Mouse (Mus musculus) neural tube, embryonic 13.5 days (tissue): ENCODE results near the gene Atp8a1. TPM values are rescaled to one million over a fixed set of nuclear protein-coding genes. Genes with fewer than 3 reads are reported as not detected.
A peak's percentile ranks its signal among the peaks of the same experiment; 100 is the strongest.

Experiments used
- ATAC-seq: fragments of 200-750 bp; cut with Nextera tagmentation; 2 replicates; pipeline ENCODE4 v1.8.0; 2017; ENCODE audit warnings: low read depth, mild to moderate bottlenecking, moderate TSS enrichment, moderate library complexity
- H3K27ac ChIP-seq: fragments of 300-500 bp; sonication (generic); replicated peaks from 2 replicates; pipeline ENCODE4 v1.5.1; 2015; ENCODE audit warnings: moderate library complexity, mild to moderate bottlenecking, inconsistent platforms
- H3K27me3 ChIP-seq: fragments of 300-500 bp; sonication (generic); 2 replicates; pipeline ENCODE4 v1.6.1; 2015; ENCODE audit warnings: mild to moderate bottlenecking, inconsistent platforms
- H3K36me3 ChIP-seq: fragments of 300-500 bp; sonication (generic); 2 replicates; pipeline ENCODE4 v1.6.1; 2015; ENCODE audit warnings: mild to moderate bottlenecking, inconsistent platforms
- H3K4me1 ChIP-seq: fragments of 300-500 bp; sonication (generic); replicated peaks from 2 replicates; pipeline ENCODE4 v1.6.1; 2015; ENCODE audit warnings: inconsistent platforms
- H3K4me2 ChIP-seq: fragments of 300-500 bp; sonication (generic); 2 replicates; pipeline ENCODE4 v1.6.1; 2015; ENCODE audit warnings: inconsistent platforms, mild to moderate bottlenecking, moderate library complexity
- H3K4me3 ChIP-seq: fragments of 300-500 bp; sonication (generic); 2 replicates; pipeline ENCODE4 v1.5.1; 2015; ENCODE audit warnings: mild to moderate bottlenecking, inconsistent platforms
- H3K9ac ChIP-seq: fragments of 300-500 bp; sonication (generic); 2 replicates; pipeline ENCODE4 v1.6.1; 2015; ENCODE audit warnings: moderate library complexity, mild to moderate bottlenecking, inconsistent platforms
- H3K9me3 ChIP-seq: fragments of 300-500 bp; sonication (generic); 2 replicates; pipeline ENCODE4 v1.6.1; 2016; ENCODE audit warnings: inconsistent platforms
- WGBS: fragments of 180-500 bp; shearing (Covaris S2); methylation state at CpG from one replicate; pipeline ENCODE4 v1.1.7; 2015; 5-methylcytosine and 5-hydroxymethylcytosine counted together
- polyA plus RNA-seq: library from polyadenylated mRNA; unstranded; fragments of >200 nt; fragmentation: Nextera tagmentation; extraction: Ambion mirVana; gene quantifications from 2 replicates; pipeline ENCODE4 v1.2.1, GENCODE M21; 2015

Atp8a1 gene
- polyA plus RNA-seq, 1 experiment from 2014 or later = 45.1 TPM

DNA sequence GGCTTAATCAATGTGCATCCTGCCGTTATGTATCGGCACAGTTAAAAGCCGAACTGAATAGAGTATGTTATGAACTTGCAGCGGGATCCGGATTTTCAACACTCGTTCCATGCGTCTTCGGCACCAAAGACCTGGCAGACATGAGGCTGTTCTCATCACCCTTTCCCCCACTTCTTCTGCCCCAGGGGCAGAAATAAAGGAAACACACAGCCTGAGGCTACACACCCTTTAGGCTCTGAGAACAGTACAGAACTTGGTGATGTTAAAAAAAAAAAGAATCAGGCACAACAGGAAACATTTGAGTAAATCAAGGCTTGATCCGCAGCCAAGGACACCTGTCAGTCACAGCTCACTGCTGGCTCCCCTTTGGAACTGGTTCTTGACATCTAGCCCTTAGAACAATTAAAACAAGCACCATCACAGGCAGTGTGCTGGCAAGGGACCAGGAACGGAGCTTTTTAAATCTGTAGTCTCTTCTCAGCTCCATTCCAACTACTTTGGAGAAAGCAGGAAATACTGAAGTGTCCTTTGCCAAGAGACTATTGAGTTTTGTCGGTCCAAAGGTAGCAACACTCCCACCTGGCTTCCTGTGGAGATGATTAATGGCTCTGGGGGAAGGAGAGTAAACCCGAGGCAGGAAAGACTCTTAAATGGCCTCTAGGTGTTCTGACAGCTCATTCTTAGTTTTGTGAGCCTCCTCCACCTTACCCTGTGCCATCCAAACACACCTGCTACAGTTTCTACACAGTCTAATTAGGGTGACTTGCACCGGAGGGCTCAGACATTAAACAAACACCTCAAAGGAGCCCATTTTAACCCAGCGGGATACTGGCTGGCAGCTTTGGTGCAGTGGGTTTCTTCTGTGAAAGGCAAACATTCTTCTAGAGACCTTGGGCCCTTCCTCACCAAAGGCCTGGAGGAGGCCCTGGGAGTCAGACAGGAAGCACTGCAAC lies 50.0 kb downstream of the Atp8a1 start:
- 75% methylated on average over 14 of the region's 14 CpGs for WGBS
- ATAC-seq = no peak
- no peak overlapping the region for H3K27ac ChIP-seq
- no peaks in the 10 kb centered on the region for H3K27me3 ChIP-seq
- no peak overlapping the region for H3K9ac ChIP-seq
- H3K9me3 ChIP-seq = no peaks in the 10 kb centered on the region
- H3K36me3 ChIP-seq = no peaks in the 10 kb centered on the region
- H3K4me1 ChIP-seq = peaks cover 12% of the 10 kb centered on the region; the same call in 1 of the 2 replicates
- no peak overlapping the region for H3K4me2 ChIP-seq
- no peak overlapping the region for H3K4me3 ChIP-seq

DNA sequence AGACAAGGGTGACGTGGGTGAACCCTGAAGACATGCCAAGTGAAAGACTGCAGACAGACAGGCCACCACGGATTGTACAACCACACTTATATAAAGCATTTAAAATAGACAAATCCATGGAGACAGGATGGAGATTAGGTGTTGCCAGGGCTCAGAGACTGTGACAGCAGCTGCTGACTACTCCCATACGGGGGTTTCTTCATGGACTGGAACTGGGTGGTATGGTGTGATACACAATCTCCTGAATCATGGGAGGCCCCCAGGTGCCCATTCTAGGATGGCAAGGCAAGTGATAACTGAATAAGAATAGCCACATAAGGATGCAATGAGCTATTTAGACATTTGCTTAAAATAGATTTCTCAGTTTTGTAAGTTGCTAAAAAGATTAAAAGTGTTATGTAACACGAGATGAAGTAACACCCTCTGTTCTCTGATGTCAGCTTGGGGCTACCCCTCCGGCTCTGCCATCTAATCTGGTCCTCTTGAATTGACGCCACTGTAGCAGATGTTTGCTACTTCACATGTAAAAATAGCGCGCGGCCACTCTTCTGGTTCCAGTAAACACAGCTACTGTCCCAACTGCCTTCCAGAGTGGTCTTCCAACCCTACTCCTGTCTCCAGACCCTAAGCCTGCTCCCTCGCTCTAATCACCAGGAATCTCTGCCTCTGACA lies 53.0 kb downstream of the Atp8a1 start:
- Histone ChIP-seq H3K4me2 (no peak overlapping the region), H3K4me1 (peaks cover 6% of the 10 kb centered on the region; the same call in 1 of the 2 replicates), H3K9ac (no peak overlapping the region), H3K27me3 (no peaks in the 10 kb centered on the region), H3K36me3 (no peaks in the 10 kb centered on the region), H3K4me3 (no peak overlapping the region), H3K27ac (no peak overlapping the region), H3K9me3 (no peaks in the 10 kb centered on the region)
- no peak for ATAC-seq
- WGBS = 89% methylated on average over 10 of the region's 10 CpGs

GRCm38 (mm10) chr5:67782775-67783174 lies 64.5 kb downstream of the Atp8a1 start:
- Histone ChIP-seq H3K9me3 (no peaks in the 10 kb centered on the region), H3K36me3 (peaks cover 7% of the 10 kb centered on the region; the same call in 1 of the 2 replicates), H3K27ac (no peak overlapping the region), H3K9ac (no peak overlapping the region), H3K4me2 (no peak overlapping the region), H3K4me3 (no peak overlapping the region), H3K4me1 (peaks cover 7% of the 10 kb centered on the region; the same call in 1 of the 2 replicates), H3K27me3 (no peaks in the 10 kb centered on the region)
- ATAC-seq = no peak
- 86% methylated on average over 7 of the region's 7 CpGs for WGBS

GRCm38 (mm10) chr5:67778026-67778425 lies 69.2 kb downstream of the Atp8a1 start:
- H3K4me3 ChIP-seq = no peak overlapping the region
- no peaks in the 10 kb centered on the region for H3K27me3 ChIP-seq
- no peaks in the 10 kb centered on the region for H3K9me3 ChIP-seq
- H3K4me2 ChIP-seq = 0 out of 2 replicates have a peak overlapping the region, but pooled peaks have one; percentile 18
- H3K36me3 ChIP-seq = peaks cover 13% of the 10 kb centered on the region
- ATAC-seq = no peak
- H3K9ac ChIP-seq = no peak overlapping the region
- H3K27ac ChIP-seq = no peak overlapping the region
- peaks cover 9% of the 10 kb centered on the region; the same call in 1 of the 2 replicates for H3K4me1 ChIP-seq
- WGBS = 67% methylated on average over 8 of the region's 8 CpGs

DNA sequence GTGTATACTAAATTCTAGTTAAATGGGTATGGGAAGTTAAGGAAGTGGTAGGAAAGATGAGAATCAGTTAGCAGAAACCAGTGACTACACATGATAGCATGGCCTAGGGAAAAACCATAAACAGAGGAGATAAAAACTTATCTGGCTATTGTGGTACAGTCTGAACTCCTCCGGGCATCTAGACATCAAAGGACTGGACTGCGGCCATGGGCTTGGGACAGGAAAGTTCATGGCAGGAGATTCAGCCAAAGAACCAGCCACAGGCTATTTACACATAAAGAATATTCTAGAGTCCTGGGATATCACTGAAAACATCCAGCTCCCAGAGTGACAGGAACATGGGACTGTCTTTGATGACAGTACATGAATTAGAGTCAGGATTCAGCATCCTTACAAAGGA lies 73.0 kb downstream of the Atp8a1 start:
- ATAC-seq = no peak
- Histone ChIP-seq H3K9ac (no peak overlapping the region), H3K4me3 (no peak overlapping the region), H3K27ac (no peak overlapping the region), H3K9me3 (no peaks in the 10 kb centered on the region), H3K36me3 (peaks cover 21% of the 10 kb centered on the region), H3K4me2 (no peak overlapping the region), H3K4me1 (0 out of 2 replicates have a peak, but pooled peaks cover 3% of the 10 kb centered on the region), H3K27me3 (no peaks in the 10 kb centered on the region)
- 92% methylated on average over 2 of the region's 2 CpGs for whole genome bisulfite sequencing

DNA sequence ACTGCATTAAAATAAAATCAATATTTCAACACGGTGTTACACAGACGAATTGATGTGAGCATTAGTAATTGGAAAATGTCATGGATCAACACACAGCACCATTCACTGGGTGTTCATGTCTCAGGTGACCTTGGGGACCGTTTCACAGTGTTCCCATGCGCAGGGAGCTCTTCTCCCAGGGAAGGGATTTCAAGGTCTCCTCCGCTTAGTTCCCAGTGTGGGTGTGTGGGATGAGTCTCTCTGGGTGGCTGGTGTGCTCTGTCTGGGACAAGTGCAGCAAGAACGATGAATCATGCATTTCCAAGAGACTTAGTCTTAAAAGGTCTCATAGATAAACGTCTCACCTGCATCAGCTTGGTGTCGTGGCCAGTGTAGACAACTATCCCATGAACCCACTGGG lies 78.5 kb downstream of the Atp8a1 start:
- no peak for ATAC-seq
- H3K27ac ChIP-seq = no peak overlapping the region
- H3K4me1 ChIP-seq = no peaks in the 10 kb centered on the region
- H3K36me3 ChIP-seq = peaks cover 18% of the 10 kb centered on the region; the same call in 1 of the 2 replicates
- no peaks in the 10 kb centered on the region for H3K9me3 ChIP-seq
- H3K4me2 ChIP-seq = no peak overlapping the region
- H3K9ac ChIP-seq = no peak overlapping the region
- no peaks in the 10 kb centered on the region for H3K27me3 ChIP-seq
- H3K4me3 ChIP-seq = no peak overlapping the region
- WGBS = 86% methylated on average over 8 of the region's 8 CpGs

DNA sequence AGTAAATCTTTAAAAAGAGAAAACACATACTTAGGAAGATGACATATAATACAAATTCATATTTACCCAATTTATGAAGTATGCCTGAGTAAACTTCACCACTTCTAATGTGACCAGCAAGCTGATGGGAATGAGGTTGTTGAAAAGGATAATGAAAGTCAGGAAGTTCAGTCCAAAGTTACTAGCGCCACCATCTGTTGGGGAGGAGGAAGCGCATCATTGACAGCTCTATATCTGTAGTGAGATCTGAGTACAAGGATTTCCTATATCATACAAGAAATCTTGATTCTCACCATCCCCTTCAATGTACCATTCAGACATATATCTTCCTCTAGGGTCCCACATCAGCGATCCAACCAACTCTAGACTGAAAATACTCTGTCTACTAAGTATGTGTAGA lies 82.4 kb downstream of the Atp8a1 start:
- no peaks in the 10 kb centered on the region for H3K27me3 ChIP-seq
- peaks cover 39% of the 10 kb centered on the region for H3K36me3 ChIP-seq
- H3K4me3 ChIP-seq = no peak overlapping the region
- H3K9ac ChIP-seq = no peak overlapping the region
- WGBS = 90% methylated on average over 3 of the region's 3 CpGs
- H3K9me3 ChIP-seq = no peaks in the 10 kb centered on the region
- no peak for ATAC-seq
- H3K27ac ChIP-seq = no peak overlapping the region
- no peaks in the 10 kb centered on the region for H3K4me1 ChIP-seq
- H3K4me2 ChIP-seq = no peak overlapping the region

GRCm38 (mm10) chr5:67758126-67758525 lies 89.1 kb downstream of the Atp8a1 start:
- Histone ChIP-seq H3K4me2 (no peak overlapping the region), H3K36me3 (peaks cover 31% of the 10 kb centered on the region), H3K27ac (no peak overlapping the region), H3K9ac (no peak overlapping the region), H3K9me3 (no peaks in the 10 kb centered on the region), H3K4me3 (no peak overlapping the region), H3K4me1 (no peaks in the 10 kb centered on the region), H3K27me3 (no peaks in the 10 kb centered on the region)
- ATAC-seq = no peak
- 92% methylated on average over 6 of the region's 6 CpGs for WGBS

GRCm38 (mm10) chr5:67756138-67756537 lies 91.1 kb downstream of the Atp8a1 start:
- no peak overlapping the region for H3K4me3 ChIP-seq
- 25% methylated on average over 6 of the region's 6 CpGs for WGBS
- no peak overlapping the region for H3K9ac ChIP-seq
- H3K4me1 ChIP-seq = peaks cover 10% of the 10 kb centered on the region
- no peaks in the 10 kb centered on the region for H3K27me3 ChIP-seq
- no peak overlapping the region for H3K4me2 ChIP-seq
- no peak overlapping the region for H3K27ac ChIP-seq
- H3K9me3 ChIP-seq = no peaks in the 10 kb centered on the region
- peaks cover 15% of the 10 kb centered on the region for H3K36me3 ChIP-seq
- no peak for ATAC-seq

GRCm38 (mm10) chr5:67753057-67753456 lies 94.2 kb downstream of the Atp8a1 start:
- H3K4me2 ChIP-seq = no peak overlapping the region; the same call in 1 of the 2 replicates
- WGBS = 18% methylated on average over 2 of the region's 2 CpGs
- peaks cover 10% of the 10 kb centered on the region for H3K4me1 ChIP-seq
- H3K27me3 ChIP-seq = no peaks in the 10 kb centered on the region
- no peak overlapping the region for H3K27ac ChIP-seq
- 0 out of 2 replicates have a peak, but pooled peaks have one; percentile 58 for ATAC-seq
- no peaks in the 10 kb centered on the region for H3K9me3 ChIP-seq
- H3K36me3 ChIP-seq = peaks cover 11% of the 10 kb centered on the region
- no peak overlapping the region for H3K9ac ChIP-seq
- no peak overlapping the region for H3K4me3 ChIP-seq

DNA sequence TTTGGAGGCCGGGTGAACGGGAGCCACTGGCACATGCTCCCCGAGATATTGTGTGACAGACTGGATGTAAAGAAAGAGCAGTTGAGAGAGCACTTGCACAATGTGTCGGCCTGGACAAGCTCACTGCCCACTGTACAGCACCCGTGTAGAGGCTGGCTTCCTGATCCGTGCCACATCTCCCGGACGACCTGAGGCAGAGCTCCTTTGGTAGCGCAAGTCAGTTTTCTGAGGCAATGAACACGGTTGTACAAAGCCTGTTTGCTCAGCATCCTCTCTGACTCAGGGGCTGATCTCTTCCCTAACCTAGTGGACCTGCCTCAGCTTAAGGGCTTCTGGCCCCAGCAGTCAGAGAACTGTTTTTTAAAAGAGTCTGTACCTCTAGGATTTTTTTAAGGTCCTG lies 94.6 kb downstream of the Atp8a1 start:
- H3K27me3 ChIP-seq = no peaks in the 10 kb centered on the region
- no peak overlapping the region for H3K4me3 ChIP-seq
- H3K4me2 ChIP-seq = peak overlapping the region; percentile 3; the same call in 1 of the 2 replicates
- no peaks in the 10 kb centered on the region for H3K9me3 ChIP-seq
- peak; percentile 82 for ATAC-seq
- 22% methylated on average over 10 of the region's 10 CpGs for WGBS
- H3K36me3 ChIP-seq = peaks cover 11% of the 10 kb centered on the region
- peak overlapping the region; percentile 34; the same call in 1 of the 2 replicates for H3K27ac ChIP-seq
- no peak overlapping the region; the same call in 1 of the 2 replicates for H3K9ac ChIP-seq
- peaks cover 10% of the 10 kb centered on the region for H3K4me1 ChIP-seq

DNA sequence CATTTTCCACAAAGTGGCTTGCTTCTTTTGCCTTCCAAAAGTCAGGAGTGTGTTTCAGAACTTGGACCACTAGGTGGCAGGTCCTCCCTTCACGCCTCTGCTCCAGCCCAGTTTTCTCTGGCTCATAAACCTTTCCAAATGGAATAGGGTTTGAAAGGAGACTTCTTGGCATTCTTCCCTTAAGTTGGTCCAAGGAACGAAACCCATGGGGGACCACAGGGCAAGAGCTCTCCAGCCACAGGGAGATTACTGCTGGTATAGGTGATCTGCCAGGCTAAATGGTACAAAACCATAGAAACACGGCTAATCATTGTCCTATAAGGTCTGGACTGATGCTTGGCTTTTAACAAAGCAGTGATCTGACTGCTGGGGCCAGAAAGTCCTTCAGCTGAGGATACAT lies 95.2 kb downstream of the Atp8a1 start:
- 26% methylated on average over 3 of the region's 3 CpGs for WGBS

More for the DNA sequence above, 95.2 kb downstream of the Atp8a1 start:
- Histone ChIP-seq H3K4me3 (no peak overlapping the region), H3K4me2 (peak overlapping the region; percentile 3; the same call in 1 of the 2 replicates), H3K27ac (peak overlapping the region; percentile 34; the same call in 1 of the 2 replicates), H3K4me1 (peaks cover 10% of the 10 kb centered on the region), H3K9me3 (no peaks in the 10 kb centered on the region), H3K36me3 (peaks cover 15% of the 10 kb centered on the region), H3K9ac (no peak overlapping the region), H3K27me3 (no peaks in the 10 kb centered on the region)
- ATAC-seq = peak; percentile 64
